Mouse (Mus musculus) ES-Bruce4 (cell line): ENCODE measurements around the gene Rnf207.

Experiments used
- CTCF ChIP-seq: IDR thresholded peaks from one replicate; pipeline ENCODE4 v1.8.1; 2011; ENCODE audit warnings: low read depth, low read length
- EP300 ChIP-seq: IDR thresholded peaks from 2 replicates; pipeline ENCODE4 v1.6.1; 2011; ENCODE audit warnings: low read depth, low read length; ENCODE audit not compliant: insufficient read depth
- POLR2A ChIP-seq: IDR thresholded peaks from one replicate; pipeline ENCODE4 v1.8.1; 2011; ENCODE audit warnings: low read length; ENCODE audit not compliant: insufficient read depth

- TF ChIP-seq EP300 (no peak), POLR2A (no peak), CTCF (no peak)
These were observed 36.1 kb downstream of the Rnf207 start for GRCm38 (mm10) chr4:152282721-152283120.
